Mouse (Mus musculus) hindbrain, embryonic 16.5 days (tissue): ENCODE results near the gene Tmem260. TPM values are rescaled to one million over a fixed set of nuclear protein-coding genes. Genes with fewer than 3 reads are reported as not detected.
A peak's percentile ranks its signal among the peaks of the same experiment; 100 is the strongest.
"Not testable (repeated sequence)": the region's sequence is repeated elsewhere in the genome, so short reads cannot be mapped to it uniquely, and the experiment has no call there.

Experiments
- ATAC-seq: fragments of 200-750 bp; cut with Nextera tagmentation; 2 replicates; pipeline ENCODE4 v1.8.0; 2017; ENCODE audit warnings: moderate TSS enrichment, moderate library complexity
- H3K27ac ChIP-seq: fragments of 300-500 bp; sonication (generic); 2 replicates; pipeline ENCODE4 v1.5.1; 2014; ENCODE audit warnings: low read depth, mild to moderate bottlenecking, control low read depth, low read length, moderate library complexity
- H3K27me3 ChIP-seq: fragments of 300-500 bp; sonication (generic); replicated peaks from 2 replicates; pipeline ENCODE4 v1.6.1; 2014; ENCODE audit warnings: low read length; ENCODE audit not compliant: control insufficient read depth, insufficient read depth
- H3K36me3 ChIP-seq: fragments of 300-500 bp; sonication (generic); 2 replicates; pipeline ENCODE4 v1.6.1; 2014; ENCODE audit warnings: mild to moderate bottlenecking, low read length, moderate library complexity, mixed read lengths; ENCODE audit not compliant: control insufficient read depth, insufficient read depth
- H3K4me1 ChIP-seq: fragments of 300-500 bp; sonication (generic); 2 replicates; pipeline ENCODE4 v1.6.1; 2014; ENCODE audit warnings: low read depth, low read length; ENCODE audit not compliant: control insufficient read depth, insufficient read depth
- H3K4me2 ChIP-seq: fragments of 300-500 bp; sonication (generic); 2 replicates; pipeline ENCODE4 v1.6.1; 2014; ENCODE audit warnings: mild to moderate bottlenecking, low read length, control low read depth, moderate library complexity
- H3K4me3 ChIP-seq: fragments of 300-500 bp; sonication (generic); 2 replicates; pipeline ENCODE4 v1.5.1; 2014; ENCODE audit warnings: mild to moderate bottlenecking, low read length, control low read depth, moderate library complexity
- H3K9ac ChIP-seq: fragments of 300-500 bp; sonication (generic); 2 replicates; pipeline ENCODE4 v1.6.1; 2014; ENCODE audit warnings: low read depth, mild to moderate bottlenecking, control low read depth, low read length, moderate library complexity
- H3K9me3 ChIP-seq: fragments of 300-500 bp; sonication (generic); 2 replicates; pipeline ENCODE4 v1.6.1; 2014; ENCODE audit warnings: mild to moderate bottlenecking, low read length, moderate library complexity; ENCODE audit not compliant: control insufficient read depth
- WGBS: fragments of 180-500 bp; shearing (Covaris S2); extraction: QIAGEN DNeasy Blood & Tissue Kit; methylation state at CpG from one replicate; pipeline ENCODE4 v1.1.7; 2014; 5-methylcytosine and 5-hydroxymethylcytosine counted together
- polyA plus RNA-seq: library from polyadenylated mRNA; unstranded; fragments of >200 nt; fragmentation: Nextera tagmentation; extraction: Ambion mirVana; gene quantifications from 2 replicates; pipeline ENCODE4 v1.2.1, GENCODE M21; 2015

Gene Tmem260
- polyA plus RNA-seq, 1 experiment from 2014 or later: 13.7 TPM

- no peak overlapping the region for H3K9ac ChIP-seq
- no peak for ATAC-seq
- H3K9me3 ChIP-seq: no peaks in the 10 kb centered on the region
- H3K27me3 ChIP-seq: no peaks in the 10 kb centered on the region
- no peak overlapping the region for H3K4me3 ChIP-seq
- WGBS: 83% methylated on average over 9 of the region's 9 CpGs
- H3K4me2 ChIP-seq: no peak overlapping the region
- H3K27ac ChIP-seq: no peak overlapping the region
- no peaks in the 10 kb centered on the region for H3K4me1 ChIP-seq
- peaks cover 3% of the 10 kb centered on the region; the same call in 1 of the 2 replicates for H3K36me3 ChIP-seq
Measured at GRCm38 (mm10) chr14:48472179-48472578, 26.3 kb downstream of the Tmem260 start.

GRCm38 (mm10) chr14:48475370-48475769 lies 29.4 kb downstream of the Tmem260 start:
- no peaks in the 10 kb centered on the region for H3K27me3 ChIP-seq
- WGBS: 77% methylated on average over 1 of the region's 1 CpGs
- H3K9me3 ChIP-seq: no peaks in the 10 kb centered on the region
- no peaks in the 10 kb centered on the region for H3K4me1 ChIP-seq
- peaks cover 7% of the 10 kb centered on the region for H3K36me3 ChIP-seq
- no peak for ATAC-seq
- no peak overlapping the region for H3K4me3 ChIP-seq
- no peak overlapping the region for H3K27ac ChIP-seq
- no peak overlapping the region for H3K4me2 ChIP-seq
- no peak overlapping the region for H3K9ac ChIP-seq

DNA sequence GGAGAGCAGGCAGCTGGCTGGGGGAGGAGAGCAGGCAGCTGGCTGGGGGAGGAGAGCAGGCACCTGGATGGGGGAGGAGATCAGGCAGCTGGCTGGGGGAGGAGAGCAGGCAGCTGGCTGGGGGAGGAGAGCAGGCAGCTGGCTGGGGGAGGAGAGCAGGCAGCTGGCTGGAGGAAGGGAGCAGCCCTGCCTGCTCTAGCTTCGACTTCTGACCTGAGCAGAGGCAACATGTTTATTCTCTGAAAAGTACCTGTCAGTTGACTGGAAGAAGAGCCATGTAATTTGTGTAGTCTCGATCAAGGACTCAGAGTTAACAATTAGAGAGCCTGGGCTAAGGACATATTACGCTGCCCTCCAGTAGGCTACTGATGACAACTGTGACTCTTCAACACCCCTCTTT lies 29.9 kb downstream of the Tmem260 start:
- not testable (repeated sequence) for H3K27ac ChIP-seq, H3K4me2 ChIP-seq, H3K4me1 ChIP-seq, H3K4me3 ChIP-seq, ATAC-seq, H3K9ac ChIP-seq, H3K36me3 ChIP-seq, H3K9me3 ChIP-seq, H3K27me3 ChIP-seq
- WGBS: 83% methylated on average over 3 of the region's 3 CpGs

DNA sequence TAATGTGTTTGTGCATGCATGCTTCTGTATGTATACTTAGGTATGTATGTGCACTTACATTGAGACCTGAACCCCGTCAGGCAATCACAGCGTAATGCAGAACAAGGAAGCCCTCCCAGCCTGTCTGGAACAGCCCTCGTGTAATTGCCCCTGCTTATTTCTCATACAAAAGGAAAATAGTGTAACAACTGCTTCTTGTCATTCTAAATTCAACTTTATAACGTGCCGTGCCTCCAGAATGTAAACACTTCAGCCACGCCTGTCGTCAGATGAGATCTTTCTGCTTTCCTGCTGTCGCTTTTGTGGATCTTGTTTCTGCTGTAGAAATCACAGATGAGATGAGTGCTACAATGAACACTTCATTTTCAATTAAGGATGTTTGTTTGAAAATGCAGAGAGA lies 30.4 kb downstream of the Tmem260 start:
- Histone ChIP-seq H3K4me2 (no peak overlapping the region), H3K27me3 (no peaks in the 10 kb centered on the region), H3K4me3 (no peak overlapping the region), H3K36me3 (peaks cover 7% of the 10 kb centered on the region), H3K4me1 (no peaks in the 10 kb centered on the region), H3K9me3 (no peaks in the 10 kb centered on the region), H3K9ac (no peak overlapping the region), H3K27ac (no peak overlapping the region)
- ATAC-seq: no peak
- WGBS: 75% methylated on average over 8 of the region's 8 CpGs

- no peaks in the 10 kb centered on the region for H3K9me3 ChIP-seq
- peaks cover 4% of the 10 kb centered on the region; the same call in 1 of the 2 replicates for H3K36me3 ChIP-seq
- H3K4me3 ChIP-seq: no peak overlapping the region
- ATAC-seq: no peak
- no peaks in the 10 kb centered on the region for H3K27me3 ChIP-seq
- no peak overlapping the region for H3K27ac ChIP-seq
- no peak overlapping the region for H3K9ac ChIP-seq
- H3K4me1 ChIP-seq: no peaks in the 10 kb centered on the region
- 42% methylated on average over 7 of the region's 7 CpGs for WGBS
- H3K4me2 ChIP-seq: no peak overlapping the region
Measured at GRCm38 (mm10) chr14:48481591-48481990, 35.7 kb downstream of the Tmem260 start.

DNA sequence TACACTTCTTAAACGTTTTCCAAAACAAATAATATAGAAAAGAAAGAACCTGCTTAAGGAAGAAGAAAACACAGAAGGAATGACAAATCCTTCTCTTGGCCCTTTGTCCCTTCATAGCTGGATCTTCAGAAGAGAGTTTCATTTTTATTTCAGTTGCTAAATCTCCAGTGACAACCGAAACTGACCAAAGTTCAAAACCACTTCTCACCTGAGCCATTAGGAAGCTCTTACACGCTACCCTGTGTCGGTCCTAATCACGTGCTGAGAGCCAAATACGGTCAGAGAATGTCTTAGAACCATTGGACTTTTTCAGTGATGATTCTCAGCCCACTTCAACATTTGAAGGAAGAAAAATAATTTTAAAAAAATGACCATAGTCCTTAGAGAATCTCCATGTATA lies 36.8 kb downstream of the Tmem260 start:
- WGBS: 91% methylated on average over 6 of the region's 6 CpGs
- no peaks in the 10 kb centered on the region for H3K9me3 ChIP-seq
- H3K27ac ChIP-seq: no peak overlapping the region
- H3K4me3 ChIP-seq: no peak overlapping the region
- no peak overlapping the region for H3K9ac ChIP-seq
- ATAC-seq: no peak
- H3K4me2 ChIP-seq: no peak overlapping the region
- no peaks in the 10 kb centered on the region for H3K4me1 ChIP-seq
- H3K27me3 ChIP-seq: no peaks in the 10 kb centered on the region
- no peaks in the 10 kb centered on the region for H3K36me3 ChIP-seq

GRCm38 (mm10) chr14:48493896-48494295 lies 48.0 kb downstream of the Tmem260 start:
- Histone ChIP-seq H3K27ac (no peak overlapping the region), H3K9ac (no peak overlapping the region), H3K4me3 (no peak overlapping the region), H3K27me3 (no peaks in the 10 kb centered on the region), H3K9me3 (no peaks in the 10 kb centered on the region), H3K4me1 (no peaks in the 10 kb centered on the region), H3K4me2 (no peak overlapping the region), H3K36me3 (peaks cover 3% of the 10 kb centered on the region; the same call in 1 of the 2 replicates)
- ATAC-seq: no peak
- 19% methylated on average over 4 of the region's 4 CpGs for WGBS

GRCm38 (mm10) chr14:48502573-48502972 lies 56.6 kb downstream of the Tmem260 start:
- Histone ChIP-seq H3K4me2 (no peak overlapping the region), H3K4me1 (no peaks in the 10 kb centered on the region), H3K36me3 (0 out of 2 replicates have a peak, but pooled peaks cover 3% of the 10 kb centered on the region), H3K9me3 (no peaks in the 10 kb centered on the region), H3K27me3 (no peaks in the 10 kb centered on the region), H3K27ac (no peak overlapping the region), H3K4me3 (no peak overlapping the region), H3K9ac (no peak overlapping the region)
- 0 out of 2 replicates have a peak, but pooled peaks have one; percentile 35 for ATAC-seq
- 90% methylated on average over 7 of the region's 7 CpGs for WGBS

DNA sequence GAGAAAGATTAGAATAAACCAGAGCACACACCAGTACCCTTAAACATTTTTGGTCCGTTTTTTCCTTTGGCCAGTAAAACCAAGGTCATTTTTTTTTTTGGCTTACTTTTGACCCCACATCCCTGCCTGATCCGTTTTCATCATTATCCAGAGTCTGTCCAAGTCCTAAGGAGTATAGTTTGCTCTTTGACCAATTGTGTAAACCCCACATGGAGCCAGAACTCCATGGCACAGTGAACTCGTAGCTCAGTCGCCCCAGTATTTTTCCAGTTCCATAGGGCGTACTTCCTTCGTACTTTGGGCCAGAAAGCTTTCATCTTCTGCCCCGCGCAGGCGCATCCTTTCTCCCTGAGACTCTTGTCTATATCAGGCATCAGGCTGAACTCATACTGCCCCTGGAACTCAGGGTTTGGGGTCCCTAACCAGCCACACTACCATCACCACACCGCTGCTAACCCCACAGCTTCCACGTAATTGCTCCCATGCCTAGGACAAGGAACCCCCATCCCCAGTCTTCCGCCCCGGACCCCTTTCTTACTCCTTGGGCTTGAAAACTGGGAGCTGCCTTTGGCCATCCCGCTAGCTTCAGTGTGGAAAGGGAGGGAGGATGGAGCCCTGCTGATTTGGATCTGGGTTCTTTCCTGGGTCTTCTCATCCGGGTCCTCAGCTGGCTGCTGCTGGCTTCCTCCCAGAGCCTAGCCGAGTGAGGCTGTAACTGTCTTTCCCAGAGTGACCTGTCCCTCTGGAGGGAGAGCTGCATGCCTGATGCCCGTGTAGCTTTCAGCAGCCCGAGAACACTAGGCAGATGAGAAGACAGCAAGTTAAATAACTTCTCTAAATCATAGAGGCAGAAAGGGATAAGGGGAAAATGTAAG lies 58.0 kb downstream of the Tmem260 start:
- H3K9ac ChIP-seq: peak overlapping the region; percentile 8; the same call in 1 of the 2 replicates
- no peaks in the 10 kb centered on the region; the same call in 1 of the 2 replicates for H3K27me3 ChIP-seq
- 0 out of 2 replicates have a peak, but pooled peaks cover 3% of the 10 kb centered on the region for H3K36me3 ChIP-seq
- no peak overlapping the region for H3K4me3 ChIP-seq
- ATAC-seq: no peak
- WGBS: 23% methylated on average over 18 of the region's 18 CpGs
- H3K4me2 ChIP-seq: peak overlapping the region; percentile 15
- H3K9me3 ChIP-seq: no peaks in the 10 kb centered on the region
- no peak overlapping the region for H3K27ac ChIP-seq
- no peaks in the 10 kb centered on the region for H3K4me1 ChIP-seq
